Mouse (Mus musculus) v-Abl transformed pro-B cells (cell line): ENCODE measurements at regions not wholly inside any gene's neighbourhood (a gene's known extent, or its start where the extent isn't known, plus 50 kb on each side); places are given as distances from the start of the nearest gene placed in this dataset.

Source experiments
- in situ Hi-C, 2 experiments: fragments of 400-800 bp; cut with MboI; formaldehyde crosslinking; loops; one replicate each; pipeline ENCODE4 v1.15.1; 2025; ENCODE audit not compliant: unreplicated experiment in 2 of 2

GRCm38 (mm10) chr2:161470844-161471243 lies 362.0 kb upstream of the Chd6 start:
- in situ Hi-C loops = no loop called here

- in situ Hi-C loops = no loop called here
These were observed 361.1 kb upstream of the Chd6 start for GRCm38 (mm10) chr2:161470025-161470424.

GRCm38 (mm10) chr2:161467035-161467434 lies 358.2 kb upstream of the Chd6 start:
- in situ Hi-C loops = no loop called here

- in situ Hi-C loops = no loop called here
These were observed 351.7 kb upstream of the Chd6 start for GRCm38 (mm10) chr2:161460600-161460999.

GRCm38 (mm10) chr2:161454466-161454865 lies 345.6 kb upstream of the Chd6 start:
- in situ Hi-C loops = no loop called here

GRCm38 (mm10) chr2:161433816-161434215 lies 324.9 kb upstream of the Chd6 start:
- in situ Hi-C loops = no loop called here

- in situ Hi-C loops = no loop called here
These were observed 320.4 kb upstream of the Chd6 start for GRCm38 (mm10) chr2:161429294-161429693.

- in situ Hi-C loops = no loop called here
These were observed 316.7 kb upstream of the Chd6 start for GRCm38 (mm10) chr2:161425587-161425986.

GRCm38 (mm10) chr2:161418062-161418461 lies 309.2 kb upstream of the Chd6 start:
- in situ Hi-C loops = no loop called here

GRCm38 (mm10) chr2:161416218-161416927 lies 307.5 kb upstream of the Chd6 start:
- in situ Hi-C loops = no loop called here

GRCm38 (mm10) chr2:161408306-161408705 lies 299.4 kb upstream of the Chd6 start:
- in situ Hi-C loops = no loop called here

- in situ Hi-C loops = no loop called here
These were observed 297.0 kb upstream of the Chd6 start for GRCm38 (mm10) chr2:161405847-161406384.

- in situ Hi-C loops = no loop called here
These were observed 289.2 kb upstream of the Chd6 start for GRCm38 (mm10) chr2:161398061-161398460.

- in situ Hi-C loops = no loop called here
These were observed 282.2 kb upstream of the Chd6 start for GRCm38 (mm10) chr2:161390954-161391690.

GRCm38 (mm10) chr2:161389318-161389835 lies 280.5 kb upstream of the Chd6 start:
- in situ Hi-C loops = no loop called here

GRCm38 (mm10) chr2:161387054-161387453 lies 278.2 kb upstream of the Chd6 start:
- in situ Hi-C loops = no loop called here

GRCm38 (mm10) chr2:161382411-161382810 lies 273.5 kb upstream of the Chd6 start:
- in situ Hi-C loops = no loop called here

GRCm38 (mm10) chr2:161378313-161378712 lies 269.4 kb upstream of the Chd6 start:
- in situ Hi-C loops = no loop called here

- in situ Hi-C loops = no loop called here
These were observed 253.4 kb upstream of the Chd6 start for GRCm38 (mm10) chr2:161362325-161362724.

- in situ Hi-C loops = no loop called here
These were observed 240.2 kb upstream of the Chd6 start for GRCm38 (mm10) chr2:161349110-161349509.

GRCm38 (mm10) chr2:161344018-161344417 lies 235.1 kb upstream of the Chd6 start:
- in situ Hi-C loops = no loop called here

- in situ Hi-C loops = no loop called here
These were observed 233.8 kb upstream of the Chd6 start for GRCm38 (mm10) chr2:161342648-161343047.
